Mouse (Mus musculus): ENCODE data around the gene Rela.
A peak's percentile ranks its signal among the peaks of the same experiment; 100 is the strongest.

Rela gene

DNA sequence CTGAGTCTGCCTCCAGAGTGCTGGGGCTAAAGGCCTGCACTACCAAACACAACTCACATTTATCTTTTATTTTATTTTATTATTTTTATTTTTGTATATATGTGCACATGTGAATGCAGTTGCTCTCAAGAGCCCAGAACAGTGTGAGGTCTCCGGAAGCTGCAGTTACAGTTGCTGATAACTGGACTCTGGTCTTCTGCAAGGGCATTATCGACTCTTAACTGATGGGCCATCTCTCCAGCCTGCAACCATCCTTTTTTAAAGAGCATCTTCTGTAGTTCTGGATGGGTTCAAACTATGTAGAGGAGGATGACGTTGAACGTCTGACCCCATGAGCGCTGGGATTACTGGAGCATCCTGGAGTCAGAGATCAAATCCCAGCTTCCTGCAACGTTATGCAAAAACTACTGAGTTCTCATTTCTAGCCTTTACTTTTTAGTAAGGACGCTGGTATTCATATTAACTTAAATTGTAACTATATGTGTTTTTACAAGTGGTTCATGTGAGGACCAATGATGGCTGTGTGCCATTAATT lies 1.2 kb upstream of the Rela start:
- DNase-seq (ENCODE audit: low spot score in 2 of 2), result no peak

DNA sequence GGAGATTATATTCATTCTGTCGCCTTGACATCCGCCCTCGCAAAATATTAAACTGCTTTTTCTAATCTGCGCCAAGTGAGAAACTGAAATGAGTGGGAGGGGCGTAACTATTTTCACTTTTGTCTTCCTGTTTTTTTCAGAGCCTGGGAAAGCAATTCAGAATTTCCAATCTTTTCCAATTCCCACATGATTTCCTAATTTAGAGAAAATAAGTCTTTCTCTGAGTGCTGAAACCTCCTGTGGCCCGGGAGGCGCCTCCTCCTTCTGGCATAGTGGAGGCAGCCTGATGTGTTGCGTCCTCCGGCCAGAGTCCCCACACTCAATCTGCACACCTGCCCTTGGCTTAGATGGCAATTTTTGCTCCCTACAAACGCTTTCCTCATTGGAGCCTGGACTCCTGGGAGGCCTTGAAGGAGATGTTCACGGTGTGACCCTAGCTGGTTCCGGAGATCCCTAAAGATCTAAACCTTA lies 677 bp upstream of the Rela start:
- peak in 1 of 2 experiments; percentile 33 for DNase-seq (ENCODE audit: low spot score in 2 of 2)

DNA sequence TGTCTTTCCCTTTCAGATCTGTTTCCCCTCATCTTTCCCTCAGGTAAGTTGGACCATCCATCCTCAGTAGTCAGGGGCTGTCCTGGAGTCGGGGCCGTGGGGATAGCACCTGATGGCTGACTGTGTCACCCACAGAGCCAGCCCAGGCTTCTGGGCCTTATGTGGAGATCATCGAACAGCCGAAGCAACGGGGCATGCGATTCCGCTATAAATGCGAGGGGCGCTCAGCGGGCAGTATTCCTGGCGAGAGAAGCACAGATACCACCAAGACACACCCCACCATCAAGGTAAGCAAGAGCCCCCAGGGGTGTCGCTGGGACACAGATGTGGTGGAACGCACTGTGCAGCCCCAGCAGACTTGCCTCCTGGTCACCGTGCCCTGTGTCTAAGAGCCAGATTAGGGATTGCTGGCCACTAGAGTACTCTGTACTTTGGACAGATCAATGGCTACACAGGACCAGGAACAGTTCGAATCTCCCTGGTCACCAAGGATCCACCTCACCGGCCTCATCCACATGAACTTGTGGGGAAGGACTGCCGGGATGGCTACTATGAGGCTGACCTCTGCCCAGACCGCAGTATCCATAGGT lies 1.2 kb downstream of the Rela start:
- DNase-seq (ENCODE audit: low spot score in 2 of 2), result no peak

DNA sequence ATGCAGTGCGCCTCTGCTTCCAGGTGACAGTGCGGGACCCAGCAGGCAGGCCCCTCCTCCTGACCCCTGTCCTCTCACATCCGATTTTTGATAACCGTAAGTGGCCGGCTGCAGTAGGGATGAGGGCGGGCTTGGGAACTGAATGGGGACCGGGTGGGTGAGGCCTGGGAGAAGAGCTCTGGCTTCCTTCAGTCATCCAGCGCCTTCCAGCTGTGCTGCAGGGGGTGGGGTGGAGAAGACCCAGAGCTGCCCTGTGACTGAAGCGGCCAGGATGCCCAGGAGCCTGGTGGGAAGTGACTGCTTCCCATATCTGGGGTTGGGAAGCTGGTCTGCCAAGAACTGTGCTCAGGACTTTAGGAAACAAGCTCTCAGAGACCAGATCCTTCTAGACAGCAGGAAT lies 3.1 kb downstream of the Rela start:
- DNase-seq (ENCODE audit: low spot score in 2 of 2), result no peak

DNA sequence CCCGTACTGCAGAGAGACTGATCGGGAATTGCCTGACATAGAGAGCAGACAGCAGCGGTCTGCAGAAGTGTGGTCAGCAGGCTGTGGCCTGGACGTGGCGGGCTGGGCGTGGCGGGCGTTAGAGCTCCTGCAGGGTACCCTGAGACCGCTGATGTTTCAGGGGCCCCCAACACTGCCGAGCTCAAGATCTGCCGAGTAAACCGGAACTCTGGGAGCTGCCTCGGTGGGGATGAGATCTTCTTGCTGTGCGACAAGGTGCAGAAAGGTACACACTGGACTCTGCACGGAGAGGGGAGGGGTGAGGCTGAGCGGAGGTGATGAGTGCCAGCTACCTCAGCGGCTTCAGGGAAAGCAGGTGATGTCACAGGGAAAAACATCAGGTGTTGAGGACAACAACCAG lies 3.7 kb downstream of the Rela start:
- DNase-seq (ENCODE audit: low spot score in 2 of 2), result no peak

DNA sequence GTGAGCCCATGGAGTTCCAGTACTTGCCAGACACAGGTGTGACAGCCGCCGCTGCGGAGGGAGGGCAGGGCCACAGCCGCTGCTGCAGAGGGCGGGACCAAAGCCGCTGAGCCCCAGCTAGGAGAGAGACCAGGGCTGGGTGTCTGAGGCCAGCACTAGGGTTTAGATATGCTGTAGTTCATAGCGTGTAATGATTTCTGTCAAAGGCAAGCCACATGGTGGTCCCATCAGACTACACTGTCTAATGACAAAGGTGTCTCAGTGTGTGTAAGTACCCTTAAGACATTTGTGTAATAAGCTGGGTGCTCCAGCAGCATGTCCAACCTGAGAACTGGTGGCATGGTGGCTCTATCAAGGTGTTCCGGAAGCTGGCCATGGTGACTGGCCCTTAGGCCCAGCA lies 4.4 kb downstream of the Rela start:
- no peak for DNase-seq (ENCODE audit: low spot score in 2 of 2)

DNA sequence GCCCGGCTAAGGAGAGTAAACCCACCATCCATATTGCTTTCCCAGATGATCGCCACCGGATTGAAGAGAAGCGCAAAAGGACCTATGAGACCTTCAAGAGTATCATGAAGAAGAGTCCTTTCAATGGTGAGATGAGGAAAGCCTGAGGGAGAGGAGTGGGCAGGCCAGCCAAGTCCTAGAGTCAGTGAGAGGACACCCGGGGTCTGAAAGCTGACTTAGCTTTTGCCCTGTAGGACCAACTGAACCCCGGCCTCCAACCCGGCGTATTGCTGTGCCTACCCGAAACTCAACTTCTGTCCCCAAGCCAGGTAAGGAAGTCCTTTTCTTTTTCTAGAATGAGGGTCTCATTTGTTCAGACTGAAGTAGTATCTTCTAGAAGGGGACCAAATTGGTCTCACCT lies 8.0 kb downstream of the Rela start:
- DNase-seq (ENCODE audit: low spot score in 2 of 2), result no peak

DNA sequence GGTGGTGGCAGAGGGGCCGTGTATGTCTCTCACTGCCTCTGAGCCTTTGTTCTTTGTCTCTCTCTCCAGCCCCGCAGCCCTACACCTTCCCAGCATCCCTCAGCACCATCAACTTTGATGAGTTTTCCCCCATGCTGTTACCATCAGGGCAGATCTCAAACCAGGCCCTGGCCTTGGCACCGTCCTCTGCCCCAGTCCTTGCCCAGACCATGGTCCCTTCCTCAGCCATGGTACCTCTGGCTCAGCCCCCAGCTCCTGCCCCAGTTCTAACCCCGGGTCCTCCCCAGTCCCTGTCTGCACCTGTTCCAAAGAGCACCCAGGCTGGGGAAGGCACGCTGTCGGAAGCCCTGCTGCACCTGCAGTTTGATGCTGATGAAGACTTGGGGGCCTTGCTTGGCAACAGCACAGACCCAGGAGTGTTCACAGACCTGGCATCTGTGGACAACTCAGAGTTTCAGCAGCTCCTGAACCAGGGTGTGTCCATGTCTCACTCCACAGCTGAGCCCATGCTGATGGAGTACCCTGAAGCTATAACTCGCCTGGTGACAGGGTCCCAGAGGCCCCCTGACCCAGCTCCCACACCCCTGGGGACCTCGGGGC lies 9.5 kb downstream of the Rela start:
- no peak for DNase-seq (ENCODE audit: low spot score in 2 of 2)

DNA sequence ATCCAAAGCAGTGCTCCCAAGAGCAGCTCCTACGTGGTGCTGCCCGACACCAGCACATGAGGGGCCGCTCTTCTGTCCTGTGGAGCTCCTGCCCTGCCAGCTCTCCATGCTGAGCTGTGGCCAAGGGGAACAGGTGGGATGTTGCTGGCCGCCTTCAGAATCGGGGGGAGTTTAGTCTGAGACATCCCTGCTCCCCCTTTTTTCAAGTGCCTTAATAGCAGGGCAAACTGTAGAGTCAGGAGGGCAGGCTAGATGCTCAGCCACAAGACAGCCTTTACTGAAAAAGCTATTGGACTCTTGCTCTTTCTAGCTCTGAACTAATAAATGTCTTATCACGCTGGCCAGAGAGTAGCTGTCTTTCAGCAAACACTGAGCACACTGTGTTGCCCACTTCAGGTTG lies 10.5 kb downstream of the Rela start:
- no peak for DNase-seq (ENCODE audit: low spot score in 2 of 2)

DNA sequence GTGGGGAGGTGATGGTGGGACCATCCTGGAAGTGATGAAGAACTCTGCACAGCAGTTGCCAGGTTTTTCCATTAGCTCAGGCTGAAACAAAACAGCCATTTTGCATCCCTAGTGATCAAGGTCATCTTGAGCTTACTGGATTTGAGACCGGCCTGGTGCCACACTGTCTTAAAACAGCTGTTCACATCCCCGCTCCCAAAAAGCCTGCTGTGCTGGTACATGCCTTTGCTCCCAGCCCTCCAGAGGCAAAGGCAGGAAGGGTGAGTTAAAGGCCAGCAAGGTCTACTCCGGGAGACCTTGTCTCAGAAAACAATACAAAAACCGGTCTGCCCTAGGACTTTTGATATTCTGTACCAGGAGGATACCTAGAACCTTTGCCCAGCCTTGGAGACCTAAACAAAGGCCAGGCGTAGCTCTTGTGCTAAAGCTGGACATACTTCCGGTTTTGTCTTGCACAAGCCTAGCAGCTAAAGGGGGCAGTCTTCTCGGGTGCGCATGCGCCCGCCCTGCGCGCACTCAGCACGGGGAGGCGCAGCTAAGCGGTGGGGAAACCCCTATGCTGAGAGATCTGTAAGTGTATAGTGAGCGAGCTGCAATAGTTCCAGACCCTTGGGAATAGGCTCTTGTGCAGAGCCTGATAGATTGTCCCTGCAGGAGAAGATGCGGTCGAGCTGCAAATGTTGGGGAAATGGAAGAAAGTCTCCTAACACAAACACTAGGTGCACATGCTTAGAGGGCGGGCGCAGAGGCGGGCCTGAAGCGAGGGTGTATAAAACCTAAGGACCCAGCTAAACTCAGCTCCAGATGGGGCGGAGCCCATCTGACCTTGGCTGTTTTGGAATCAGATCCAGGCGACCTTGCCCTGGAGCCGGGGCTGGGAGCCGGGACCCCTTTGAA lies 11.4 kb downstream of the Rela start:
- peak; percentile 88 for DNase-seq (ENCODE audit: low spot score in 2 of 2)

DNA sequence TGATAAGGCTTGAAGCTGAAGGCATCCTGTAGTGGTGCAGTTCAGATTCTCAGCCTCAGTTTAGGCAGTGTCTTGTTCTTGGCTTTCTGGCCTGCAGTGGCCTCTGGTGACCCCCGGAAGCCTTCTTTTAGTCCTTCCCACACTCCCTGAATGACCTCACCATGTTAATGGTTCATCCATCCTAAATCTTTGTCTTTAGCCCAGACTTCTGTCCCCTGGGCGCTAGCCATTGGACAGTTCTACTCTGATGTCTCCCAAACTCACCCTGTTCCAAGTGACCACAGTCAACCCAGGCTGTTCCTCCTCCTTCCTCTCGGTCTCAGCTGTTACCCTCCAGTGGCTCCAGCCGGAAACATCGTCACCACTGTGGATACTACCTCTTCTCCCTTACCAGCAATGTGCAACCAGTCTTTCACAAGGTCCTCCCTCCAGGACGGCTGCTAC lies 12.0 kb downstream of the Rela start:
- peak; percentile 21 to 22 for DNase-seq (ENCODE audit: low spot score in 2 of 2)

DNA sequence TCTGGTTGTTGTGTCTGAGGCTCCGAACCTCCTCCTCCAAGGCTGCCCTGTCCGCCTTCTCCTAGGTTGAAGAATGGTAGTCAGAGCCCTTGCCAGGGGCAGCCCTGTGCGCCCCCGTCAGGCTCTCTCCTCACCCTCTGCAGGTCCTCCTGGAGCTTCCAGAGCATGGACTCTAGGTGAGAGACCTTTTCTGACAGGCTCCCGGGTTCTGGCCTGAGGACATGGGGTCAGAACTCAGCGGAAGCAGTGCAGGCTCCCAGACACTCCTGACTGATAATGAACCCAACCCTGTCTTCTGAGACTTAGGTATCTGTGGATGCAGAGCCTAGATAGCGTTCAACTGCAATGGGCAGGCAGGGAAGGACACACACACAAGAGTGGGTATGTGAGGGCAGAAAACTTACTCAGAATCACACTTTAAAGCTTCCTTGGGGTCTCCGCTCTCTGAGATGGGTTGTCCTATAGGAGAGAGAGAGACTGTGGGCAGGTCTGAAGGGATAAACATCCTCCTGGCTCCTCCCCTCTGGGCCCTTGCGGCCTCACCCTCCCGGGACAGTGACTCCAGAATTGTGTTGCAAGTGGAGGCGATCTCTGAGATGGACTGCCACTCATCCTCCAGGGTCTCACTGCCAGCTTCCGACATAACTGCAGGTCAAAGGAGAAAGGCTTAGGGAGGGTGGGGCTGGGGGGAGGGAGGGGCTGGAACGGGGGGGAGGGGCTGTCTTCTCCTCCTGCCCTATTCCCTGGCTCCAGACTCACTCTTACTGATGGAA lies 14.4 kb downstream of the Rela start:
- no peak for DNase-seq (ENCODE audit: low spot score in 2 of 2)

DNA sequence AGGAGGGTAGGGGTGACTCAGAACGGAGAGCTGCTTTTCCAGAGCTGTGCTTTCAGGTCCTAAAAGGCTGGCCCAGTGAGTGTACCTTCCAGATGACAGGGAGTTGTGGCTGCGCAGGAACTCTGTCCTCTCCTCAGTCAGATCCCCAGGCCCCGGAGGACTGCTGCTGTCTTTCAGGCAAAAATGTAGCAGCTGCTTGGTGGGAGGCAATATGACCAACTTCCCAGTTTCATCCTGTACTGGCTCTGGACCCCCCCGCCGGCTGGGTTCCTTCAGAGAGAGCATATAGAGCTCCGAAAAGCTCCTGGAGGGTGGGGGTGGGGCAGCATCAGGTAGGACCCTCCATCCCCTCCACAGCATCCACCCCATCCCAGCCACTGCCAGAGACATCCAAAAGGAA lies 15.3 kb downstream of the Rela start:
- DNase-seq (ENCODE audit: low spot score in 2 of 2), result no peak

DNA sequence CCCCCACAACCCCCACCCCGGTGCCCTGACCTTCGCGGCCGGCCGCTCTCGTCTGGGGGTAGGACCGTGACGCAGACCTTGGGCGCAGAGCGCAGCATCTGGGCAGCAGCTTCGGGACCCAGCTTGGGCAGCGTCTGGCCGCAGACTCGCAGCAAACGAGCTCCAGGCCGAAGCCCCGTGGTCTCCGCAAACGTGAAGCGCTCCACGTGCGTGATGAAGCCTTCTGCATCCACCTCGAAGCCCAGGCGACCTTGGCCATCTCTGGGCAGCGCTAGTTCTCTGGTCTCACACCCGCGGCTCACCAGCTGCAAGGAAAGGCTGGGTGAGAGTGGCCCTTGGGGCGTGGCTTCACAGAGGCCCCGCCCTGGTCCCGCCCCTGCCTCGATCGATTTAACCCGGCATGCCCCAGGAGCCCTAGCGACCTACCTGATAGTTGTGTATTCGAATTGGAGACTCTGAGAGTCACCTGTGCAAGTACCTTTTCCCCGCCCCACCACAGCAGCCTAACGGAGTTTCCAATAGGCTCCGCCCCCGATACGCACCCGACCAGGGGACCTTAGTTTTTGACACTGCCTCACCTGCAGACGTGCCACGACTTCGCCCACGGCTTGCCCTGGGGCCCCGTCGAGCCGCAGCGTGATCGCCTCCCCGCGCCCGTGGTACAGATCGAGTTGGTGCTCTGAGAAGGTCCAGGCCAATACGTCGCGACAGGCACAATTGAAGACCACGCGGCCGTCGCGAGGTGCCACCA lies 16.9 kb downstream of the Rela start:
- DNase-seq (ENCODE audit: low spot score in 2 of 2), result no peak

DNA sequence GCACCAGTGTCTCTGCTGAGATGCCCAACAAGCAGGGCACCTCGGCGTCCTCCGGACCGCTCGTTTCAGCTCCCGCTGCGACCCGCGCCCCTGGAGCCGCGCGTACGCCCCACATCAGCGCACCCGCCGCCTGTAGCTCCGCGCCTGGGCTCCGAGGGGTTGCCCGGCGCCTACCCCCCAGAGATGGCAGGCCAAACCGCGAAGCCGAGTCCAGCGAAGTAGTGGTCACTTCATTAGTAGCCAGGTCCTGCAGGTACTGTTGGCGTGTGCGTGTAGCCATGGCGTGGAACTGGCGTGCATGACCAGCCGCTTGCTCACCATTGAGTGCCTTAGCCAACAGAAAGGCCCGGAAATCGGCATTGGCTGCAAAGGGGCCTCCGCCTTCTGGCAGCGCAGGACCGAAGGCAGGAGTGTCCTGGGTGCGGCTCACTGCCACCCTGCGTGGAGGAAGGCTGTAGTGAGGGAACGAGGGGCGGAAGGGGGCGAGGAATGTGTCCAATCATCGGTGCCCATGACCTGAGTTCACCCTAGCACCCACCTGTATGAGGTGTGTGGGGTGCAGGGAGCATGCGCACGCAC lies 17.5 kb downstream of the Rela start:
- no peak for DNase-seq (ENCODE audit: low spot score in 2 of 2)

DNA sequence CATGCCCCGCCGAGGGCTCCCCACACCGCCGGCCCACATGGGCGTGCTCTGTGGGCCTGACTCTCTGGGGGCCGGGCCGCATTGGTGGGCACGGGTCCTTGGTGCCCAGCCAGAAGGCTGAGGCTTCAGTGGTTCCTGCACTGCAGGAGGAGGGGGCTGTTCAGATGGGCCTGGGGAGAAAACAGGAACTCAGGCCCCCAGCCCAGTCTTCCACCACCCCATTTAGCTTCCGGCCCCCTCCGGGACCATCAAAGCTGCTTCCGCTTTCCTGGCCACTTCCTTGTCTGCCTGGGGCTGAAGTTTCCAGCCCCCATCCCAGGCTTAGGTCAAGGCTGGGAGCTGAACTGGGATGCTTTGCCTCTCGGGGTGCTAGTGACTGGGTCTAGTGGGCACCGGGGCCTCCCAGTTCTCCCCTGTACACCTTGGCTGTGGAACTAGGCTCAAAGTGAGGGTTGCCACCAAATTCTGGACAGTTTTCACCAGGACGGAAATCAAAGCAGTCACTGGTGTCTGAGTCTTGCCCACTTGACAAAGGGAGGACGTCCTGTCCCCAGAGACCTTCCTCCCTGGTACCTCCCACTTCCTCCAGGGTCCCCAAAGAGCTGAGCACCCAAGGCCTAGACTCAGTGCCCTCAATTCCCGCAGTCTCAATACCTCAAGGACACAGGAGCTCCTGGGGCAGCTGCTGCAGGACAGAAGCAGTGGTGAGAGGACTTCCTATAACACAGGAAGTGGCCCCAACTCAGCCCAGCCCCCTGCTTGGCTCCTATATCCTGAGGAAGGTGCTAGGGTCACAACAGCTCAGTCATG lies 23.9 kb downstream of the Rela start:
- peak; percentile 56 to 62 for DNase-seq (ENCODE audit: low spot score in 2 of 2)

DNA sequence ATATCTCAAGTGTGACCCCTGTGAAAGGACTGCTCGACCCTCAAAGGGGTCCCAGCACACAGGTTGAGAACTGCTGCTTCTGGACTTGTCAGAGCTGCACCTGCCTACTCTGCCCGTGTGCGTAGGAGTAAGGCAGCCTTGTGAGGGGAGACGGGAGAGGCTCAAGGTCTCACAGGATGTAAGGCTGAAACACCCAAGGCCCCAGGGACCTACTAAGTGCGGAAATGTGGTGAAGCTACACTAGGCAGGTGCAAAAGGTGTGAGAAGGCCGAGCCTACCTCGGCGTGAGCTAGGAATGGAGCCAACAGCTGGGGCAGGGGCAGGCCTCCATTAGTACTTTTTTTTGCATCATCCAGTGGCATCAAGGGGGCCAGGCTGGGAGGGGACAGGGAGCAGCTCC lies 25.0 kb downstream of the Rela start:
- DNase-seq (ENCODE audit: low spot score in 2 of 2), result peak; percentile 62 to 76

DNA sequence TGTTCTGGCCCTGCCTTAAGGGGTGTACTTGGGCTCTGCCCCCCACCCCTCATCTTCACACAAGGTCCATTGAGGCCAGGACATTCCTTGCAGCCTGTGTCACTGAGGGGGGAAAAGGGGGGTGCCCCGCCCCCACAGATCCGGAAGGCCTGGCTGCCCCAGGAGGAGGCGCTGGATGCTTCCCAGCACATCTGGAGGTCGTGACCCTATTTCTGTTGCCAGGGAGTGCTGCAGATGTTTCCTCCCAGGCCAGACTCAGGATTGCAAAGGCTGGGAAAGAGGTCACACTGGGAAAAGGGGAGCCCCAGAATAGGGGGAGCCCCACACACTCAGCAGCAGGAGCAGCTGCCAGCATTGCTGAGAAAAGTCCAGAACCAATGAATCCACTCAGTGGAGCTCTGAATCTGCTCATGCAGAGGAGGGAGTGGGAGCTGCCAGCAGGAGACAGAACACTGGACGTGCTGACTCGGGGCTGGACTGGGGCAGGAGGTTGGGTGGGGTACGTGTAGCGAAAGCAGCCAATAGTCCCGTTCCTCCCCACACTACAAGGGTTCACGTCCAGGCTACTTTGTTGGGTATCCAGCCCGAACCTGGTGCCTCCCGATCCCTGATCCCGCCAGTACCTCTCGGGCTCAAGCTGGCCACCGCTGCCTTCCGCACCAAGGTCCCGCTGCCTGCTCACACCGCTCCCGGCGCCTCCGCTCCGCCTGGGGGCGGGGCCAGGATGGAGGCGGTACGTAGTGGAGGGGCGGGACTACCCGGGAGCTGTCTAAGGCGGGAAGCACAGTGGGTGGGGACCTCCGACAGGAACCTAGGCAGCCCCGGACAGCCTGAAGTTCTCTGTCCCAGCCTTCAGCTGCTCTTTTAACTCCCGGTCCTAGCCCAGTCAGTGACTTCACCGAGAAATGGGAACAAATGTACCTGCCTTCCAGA lies 26.0 kb downstream of the Rela start, which contains the start of gene Sipa1:
Gene Sipa1 (minus strand): TSS at position 727 of the 933 bp plus-strand sequence.
- peak; percentile 86 for DNase-seq (ENCODE audit: low spot score in 2 of 2)
